Mouse (Mus musculus) midbrain, embryonic 14.5 days (tissue): ENCODE measurements around the gene Zmynd12. TPM values are rescaled to one million over a fixed set of nuclear protein-coding genes. Genes with fewer than 3 reads are reported as not detected.

ENCODE experiments used
- ATAC-seq: fragments of 200-750 bp; cut with Nextera tagmentation; 2 replicates; pipeline ENCODE4 v1.8.0; 2017; ENCODE audit warnings: moderate number of reproducible peaks, moderate library complexity; ENCODE audit not compliant: low FRiP score, low TSS enrichment
- DNase-seq: peaks from one replicate; pipeline ENCODE4 v3.0.0-alpha.2; 2015
- H3K27ac ChIP-seq: fragments of 300-500 bp; sonication (generic); replicated peaks from 2 replicates; pipeline ENCODE4 v1.5.1; 2014; ENCODE audit warnings: mild to moderate bottlenecking, low read depth, low read length, moderate library complexity
- H3K27me3 ChIP-seq: fragments of 300-500 bp; sonication (generic); 2 replicates; pipeline ENCODE4 v1.6.1; 2014; ENCODE audit warnings: low read length, control low read depth, mixed read lengths; ENCODE audit not compliant: control insufficient read depth, insufficient read depth
- H3K36me3 ChIP-seq: fragments of 300-500 bp; sonication (generic); 2 replicates; pipeline ENCODE4 v1.6.1; 2014; ENCODE audit warnings: low read length, control low read depth; ENCODE audit not compliant: control insufficient read depth, insufficient read depth
- H3K4me1 ChIP-seq: fragments of 300-500 bp; sonication (generic); 2 replicates; pipeline ENCODE4 v1.6.1; 2014; ENCODE audit warnings: mild to moderate bottlenecking, antibody characterized with exemption, low read length, control low read depth; ENCODE audit not compliant: control insufficient read depth, insufficient read depth
- H3K4me2 ChIP-seq: fragments of 300-500 bp; sonication (generic); 2 replicates; pipeline ENCODE4 v1.6.1; 2014; ENCODE audit warnings: mild to moderate bottlenecking, low read length, moderate library complexity
- H3K4me3 ChIP-seq: fragments of 300-500 bp; sonication (generic); replicated peaks from 2 replicates; pipeline ENCODE4 v1.5.1; 2014; ENCODE audit warnings: low read depth, low read length
- H3K9ac ChIP-seq: fragments of 300-500 bp; sonication (generic); replicated peaks from 2 replicates; pipeline ENCODE4 v1.6.1; 2014; ENCODE audit warnings: mild to moderate bottlenecking, low read length, moderate library complexity
- H3K9me3 ChIP-seq: fragments of 300-500 bp; sonication (generic); 2 replicates; pipeline ENCODE4 v1.6.1; 2016; ENCODE audit warnings: low read length, control low read depth, mixed read lengths; ENCODE audit not compliant: control insufficient read depth
- WGBS: fragments of 180-500 bp; shearing (Covaris S2); extraction: QIAGEN DNeasy Blood & Tissue Kit; methylation state at CpG from one replicate; pipeline ENCODE4 v1.1.7; 2014; 5-methylcytosine and 5-hydroxymethylcytosine counted together
- polyA plus RNA-seq: library from polyadenylated mRNA; unstranded; fragments of >200 nt; fragmentation: Nextera tagmentation; extraction: Ambion mirVana; gene quantifications from 2 replicates; pipeline ENCODE4 v1.2.1, GENCODE M21; 2014

The Zmynd12 gene
- polyA plus RNA-seq, 1 experiment from 2014 or later, result 0.45 TPM

GRCm38 (mm10) chr4:119412791-119413190, 9.8 kb upstream of the Zmynd12 start:
- no peak for ATAC-seq

GRCm38 (mm10) chr4:119415072-119415753, 7.4 kb upstream of the Zmynd12 start, which contains the start of gene Ccdc30:
Gene Ccdc30, minus strand, starts transcription at chr4:119415521.
- Histone ChIP-seq H3K27ac (peak within 1 kb of the TSS; percentile 76), H3K4me1 (no peaks in the 10 kb centered on the region), H3K9me3 (no peaks in the 10 kb centered on the region), H3K27me3 (0 out of 2 replicates have a peak, but pooled peaks cover 8% of the 10 kb centered on the region), H3K4me3 (peak within 1 kb of the TSS; percentile 66), H3K36me3 (0 out of 2 replicates have a peak, but pooled peaks cover 3% of the 10 kb centered on the region), H3K4me2 (peak within 1 kb of the TSS; percentile 83), H3K9ac (peak within 1 kb of the TSS; percentile 64)
- ATAC-seq (peak; percentile 99), DNase-seq (peak; percentile 97)
- WGBS, result under 1% methylated on average over 49 of the region's 49 CpGs

More at GRCm38 (mm10) chr4:119412791-119413190, 9.8 kb upstream of the Zmynd12 start:
- no peaks in the 10 kb centered on the region for H3K36me3 ChIP-seq
- no peak overlapping the region for H3K27ac ChIP-seq
- H3K27me3 ChIP-seq, result 0 out of 2 replicates have a peak, but pooled peaks cover 8% of the 10 kb centered on the region
- no peak overlapping the region for H3K4me3 ChIP-seq
- peak; percentile 60 for DNase-seq
- WGBS, result 72% methylated on average over 6 of the region's 6 CpGs
- H3K4me1 ChIP-seq, result no peaks in the 10 kb centered on the region
- H3K9ac ChIP-seq, result no peak overlapping the region
- no peak overlapping the region for H3K4me2 ChIP-seq
- no peaks in the 10 kb centered on the region for H3K9me3 ChIP-seq

DNA sequence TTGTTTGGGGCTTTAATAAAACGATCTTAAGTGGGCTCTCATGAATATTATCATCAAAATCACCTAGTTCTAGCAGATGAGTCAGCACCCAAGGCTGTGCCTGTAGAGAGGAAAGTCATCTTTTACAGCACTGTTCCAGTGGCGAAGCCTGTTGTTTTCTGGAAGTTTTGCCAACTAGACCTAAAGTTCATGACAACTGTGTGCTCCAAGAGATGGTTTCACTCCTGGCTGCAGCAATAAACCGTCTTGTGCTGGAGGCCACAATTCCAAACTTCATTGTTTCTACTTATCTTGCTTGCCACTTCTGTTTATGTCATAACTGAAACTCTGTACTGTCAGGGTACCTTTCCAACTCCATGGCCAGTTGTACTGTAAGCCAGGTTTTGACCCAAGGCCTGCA, 5.3 kb upstream of the Zmynd12 start:
- H3K27ac ChIP-seq, result no peak overlapping the region

GRCm38 (mm10) chr4:119417894-119418293, 4.7 kb upstream of the Zmynd12 start:
- no peak for ATAC-seq
- 91% methylated on average over 3 of the region's 3 CpGs for WGBS

More for the DNA sequence above, 5.3 kb upstream of the Zmynd12 start:
- Histone ChIP-seq H3K4me1 (peaks cover 9% of the 10 kb centered on the region), H3K4me2 (no peak overlapping the region), H3K4me3 (no peak overlapping the region), H3K9me3 (no peaks in the 10 kb centered on the region), H3K9ac (no peak overlapping the region), H3K27me3 (0 out of 2 replicates have a peak, but pooled peaks cover 8% of the 10 kb centered on the region), H3K36me3 (0 out of 2 replicates have a peak, but pooled peaks cover 3% of the 10 kb centered on the region)
- DNase-seq (no peak), ATAC-seq (no peak)
- 85% methylated on average over 3 of the region's 3 CpGs for WGBS

DNA sequence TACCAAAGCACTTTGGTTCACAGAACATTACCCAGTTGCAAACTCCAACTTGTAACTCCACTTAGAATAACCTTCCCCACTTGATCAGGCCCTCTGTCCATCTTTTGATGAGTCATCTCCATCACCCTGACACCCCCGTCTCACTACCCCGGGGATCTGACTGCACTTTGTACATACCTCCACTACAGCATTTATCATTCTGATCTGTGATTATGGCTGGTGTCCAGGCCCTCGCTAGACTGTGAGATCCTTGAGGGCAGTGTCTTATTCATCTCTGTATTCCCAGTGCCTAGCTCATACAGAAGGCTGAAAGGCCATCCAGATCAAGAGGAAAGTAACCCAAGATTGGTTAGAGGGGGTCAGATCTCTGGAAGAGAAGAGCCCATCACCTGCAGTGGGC, 1.4 kb upstream of the Zmynd12 start:
- H3K4me2 ChIP-seq, result peak overlapping the region; percentile 94
- no peaks in the 10 kb centered on the region for H3K9me3 ChIP-seq
- 69% methylated on average over 3 of the region's 3 CpGs for WGBS
- 0 out of 2 replicates have a peak, but pooled peaks cover 3% of the 10 kb centered on the region for H3K36me3 ChIP-seq
- peak overlapping the region; percentile 70 for H3K9ac ChIP-seq
- DNase-seq (no peak), ATAC-seq (no peak)
- 0 out of 2 replicates have a peak, but pooled peaks cover 8% of the 10 kb centered on the region for H3K27me3 ChIP-seq
- H3K4me1 ChIP-seq, result peaks cover 16% of the 10 kb centered on the region
- H3K27ac ChIP-seq, result peak overlapping the region; percentile 90; the same call in 1 of the 2 replicates
- peak overlapping the region; percentile 59 for H3K4me3 ChIP-seq

More at GRCm38 (mm10) chr4:119417894-119418293, 4.7 kb upstream of the Zmynd12 start:
- Histone ChIP-seq H3K4me1 (peaks cover 10% of the 10 kb centered on the region), H3K27ac (no peak overlapping the region), H3K27me3 (0 out of 2 replicates have a peak, but pooled peaks cover 8% of the 10 kb centered on the region), H3K36me3 (0 out of 2 replicates have a peak, but pooled peaks cover 3% of the 10 kb centered on the region), H3K4me2 (no peak overlapping the region), H3K9ac (no peak overlapping the region), H3K4me3 (no peak overlapping the region), H3K9me3 (no peaks in the 10 kb centered on the region)
- no peak for DNase-seq

- WGBS, result under 1% methylated on average over 31 of the region's 31 CpGs
- Histone ChIP-seq H3K36me3 (0 out of 2 replicates have a peak, but pooled peaks cover 3% of the 10 kb centered on the region), H3K9ac (peak overlapping the region; percentile 70), H3K9me3 (no peaks in the 10 kb centered on the region), H3K4me3 (peak overlapping the region; percentile 59), H3K27ac (peak overlapping the region; percentile 90), H3K27me3 (0 out of 2 replicates have a peak, but pooled peaks cover 4% of the 10 kb centered on the region), H3K4me1 (peaks cover 16% of the 10 kb centered on the region), H3K4me2 (peak overlapping the region; percentile 94)
- no peak for DNase-seq
- peak; percentile 65 for ATAC-seq
Observed at GRCm38 (mm10) chr4:119421921-119422293, 707 bp upstream of the Zmynd12 start.

GRCm38 (mm10) chr4:119425077-119425476, 2.5 kb downstream of the Zmynd12 start:
- DNase-seq, result no peak
- 96% methylated on average over 2 of the region's 2 CpGs for WGBS
- Histone ChIP-seq H3K4me1 (peaks cover 16% of the 10 kb centered on the region), H3K4me3 (no peak overlapping the region), H3K9me3 (no peaks in the 10 kb centered on the region), H3K9ac (no peak overlapping the region), H3K27ac (no peak overlapping the region), H3K36me3 (no peaks in the 10 kb centered on the region), H3K4me2 (no peak overlapping the region), H3K27me3 (no peaks in the 10 kb centered on the region)
- no peak for ATAC-seq

GRCm38 (mm10) chr4:119425601-119426000, 3.0 kb downstream of the Zmynd12 start:
- H3K27me3 ChIP-seq, result no peaks in the 10 kb centered on the region
- no peaks in the 10 kb centered on the region for H3K9me3 ChIP-seq
- H3K4me1 ChIP-seq, result peaks cover 16% of the 10 kb centered on the region
- ATAC-seq (no peak), DNase-seq (no peak)
- no peak overlapping the region for H3K4me3 ChIP-seq
- H3K27ac ChIP-seq, result no peak overlapping the region
- H3K9ac ChIP-seq, result no peak overlapping the region
- 69% methylated on average over 2 of the region's 2 CpGs for WGBS
- no peaks in the 10 kb centered on the region for H3K36me3 ChIP-seq
- no peak overlapping the region for H3K4me2 ChIP-seq
